Mouse (Mus musculus) T-cell, adult 2 months (primary cell): Measurements from ENCODE around the gene Fdx1.

Experiments
- DNase-seq: peaks from one replicate; pipeline ENCODE4 v3.0.0; 2022; ENCODE audit warnings: low spot score

The Fdx1 gene

DNA sequence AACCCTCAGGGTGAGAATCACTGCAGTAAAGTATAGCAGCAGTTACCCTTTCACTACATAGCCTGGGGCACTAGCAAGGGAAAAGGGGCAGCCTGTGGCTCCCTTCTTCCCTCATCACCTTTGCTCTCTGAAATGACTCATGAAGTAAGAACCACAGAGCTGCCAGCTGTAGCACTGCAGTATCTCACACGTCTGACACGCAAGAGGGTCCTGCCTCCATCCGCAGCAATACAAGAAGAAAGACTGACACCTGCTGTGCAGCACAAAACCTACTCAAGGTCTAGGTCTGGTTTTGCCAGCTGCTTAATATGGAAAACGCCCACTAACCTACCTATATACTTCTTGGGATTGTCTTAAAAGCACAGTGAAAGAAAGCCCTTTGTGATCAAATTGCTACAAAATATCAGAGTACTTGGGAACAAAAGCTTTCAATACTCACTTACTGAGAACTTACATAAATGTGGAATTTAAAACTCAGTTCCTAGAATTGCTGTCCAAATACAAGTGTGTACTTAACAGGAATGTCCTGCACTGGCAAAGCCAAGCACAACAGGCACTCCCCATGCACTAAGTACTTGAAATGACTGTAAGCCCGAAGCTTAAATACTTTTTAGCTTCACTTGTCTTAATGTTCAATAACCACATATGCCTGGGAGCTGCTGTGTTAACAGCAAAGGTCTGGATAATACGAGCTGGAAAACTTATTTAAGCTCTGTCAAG, 2.0 kb downstream of the Fdx1 start:
- DNase-seq = no peak

DNA sequence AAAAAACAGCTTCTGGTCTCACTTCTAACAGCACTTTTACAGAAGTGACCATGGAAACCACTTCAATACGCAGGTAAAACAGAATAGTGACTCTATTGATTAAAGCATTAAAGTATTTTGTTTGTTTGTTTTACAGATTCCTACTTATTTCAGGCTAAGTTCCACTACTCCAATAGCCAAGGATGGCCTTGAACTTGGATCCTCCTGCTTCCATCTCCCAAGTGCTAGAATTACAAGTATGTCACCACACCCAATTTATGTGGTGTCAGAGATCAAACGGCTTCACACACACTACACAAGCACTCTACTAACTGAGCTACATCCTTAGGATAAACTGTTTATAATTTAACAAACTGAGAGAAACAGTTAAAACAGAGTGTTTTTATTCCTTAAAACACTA, 3.0 kb downstream of the Fdx1 start:
- no peak for DNase-seq

DNA sequence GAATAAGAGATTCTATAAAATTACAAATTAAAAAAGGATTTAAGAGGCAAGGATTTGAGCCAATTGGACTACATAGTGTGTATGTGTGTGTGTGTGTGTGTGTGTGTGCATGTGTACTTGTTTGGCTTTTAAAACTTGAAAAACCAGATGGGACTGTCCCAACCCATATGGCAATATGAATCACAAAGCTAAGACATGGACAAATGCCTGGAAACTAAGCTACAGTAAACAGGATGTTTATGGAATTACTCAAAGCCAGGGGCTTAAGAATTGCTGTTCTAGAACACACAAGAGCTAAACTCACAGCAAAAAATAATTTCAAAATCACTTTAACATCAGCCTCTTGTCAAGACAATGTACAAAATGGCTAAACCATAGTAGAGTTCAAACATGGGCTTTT, 4.4 kb downstream of the Fdx1 start:
- no peak for DNase-seq

DNA sequence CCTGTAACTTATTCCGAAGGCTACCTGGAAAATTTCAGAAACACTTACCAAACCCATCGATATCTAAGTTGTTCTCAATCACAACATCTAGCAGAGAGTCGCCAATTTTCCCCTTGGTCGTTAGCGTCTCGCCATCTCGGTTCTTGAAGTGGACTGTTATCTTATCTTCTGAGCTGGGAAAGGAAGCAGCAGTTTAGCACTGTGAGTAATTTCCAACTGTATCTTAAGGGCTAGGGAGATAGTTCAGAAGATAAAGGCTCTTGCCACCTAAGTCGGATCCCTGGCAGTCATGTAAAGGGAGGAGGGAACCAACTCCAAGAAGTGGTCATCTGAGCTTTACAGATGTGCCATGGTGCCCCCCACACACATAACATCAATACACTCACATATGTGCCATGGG, 6.3 kb downstream of the Fdx1 start:
- no peak for DNase-seq

DNA sequence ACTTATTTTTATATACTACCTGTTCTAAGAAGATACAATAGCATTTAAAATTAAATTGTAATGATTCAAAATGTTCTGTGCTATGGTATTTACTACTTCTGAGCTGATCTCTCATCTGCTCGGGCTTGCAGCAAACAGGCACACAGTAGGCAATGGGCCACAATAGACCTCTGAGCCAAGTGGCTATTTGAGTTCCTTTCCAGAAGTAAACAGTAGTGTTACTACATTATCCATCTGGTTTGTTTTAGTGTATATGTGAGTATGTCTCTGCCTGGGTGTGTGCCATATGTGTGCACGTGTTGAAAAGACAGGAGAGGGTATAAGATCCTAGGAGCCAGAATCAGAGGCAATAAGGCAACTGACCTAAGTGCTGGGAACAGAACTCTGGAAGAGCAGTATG, 6.9 kb downstream of the Fdx1 start:
- DNase-seq = no peak

DNA sequence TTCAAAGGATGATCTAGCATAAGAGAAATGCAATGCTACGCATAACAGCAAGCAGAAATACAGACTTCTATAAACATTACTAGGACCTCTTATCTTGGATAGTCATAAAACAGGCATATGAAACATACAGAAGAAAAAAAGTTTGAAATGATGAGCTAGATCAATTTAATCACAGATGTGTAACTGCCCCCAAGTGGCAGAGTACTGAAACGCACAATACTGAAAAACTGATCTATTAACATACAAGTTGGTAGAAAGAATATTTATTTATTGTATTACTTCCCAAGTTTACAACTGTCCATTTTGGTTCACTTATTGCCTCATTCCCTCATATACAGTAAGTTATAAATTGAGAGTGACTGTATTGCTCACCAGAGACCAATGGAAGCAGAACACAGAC, 12.0 kb downstream of the Fdx1 start:
- DNase-seq = no peak

DNA sequence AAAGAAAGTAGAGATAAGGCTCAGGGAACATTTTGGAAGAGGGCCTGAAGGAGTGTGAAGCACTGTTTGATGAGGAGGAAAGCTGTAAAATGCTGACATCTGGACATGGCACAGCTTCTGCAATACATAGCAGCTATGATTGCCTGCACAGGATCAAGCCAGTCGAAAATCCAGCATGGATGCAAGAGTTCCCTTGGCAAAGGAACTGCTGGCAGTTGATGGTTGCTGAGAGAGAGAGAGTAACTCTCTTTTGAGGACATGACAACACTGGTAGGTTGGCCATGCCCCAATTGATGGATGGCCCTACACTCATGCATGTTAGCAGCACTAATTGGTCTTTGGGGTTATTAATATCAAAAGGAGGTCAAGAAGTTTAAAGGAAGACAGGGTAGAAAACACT, 12.7 kb downstream of the Fdx1 start:
- DNase-seq = no peak

DNA sequence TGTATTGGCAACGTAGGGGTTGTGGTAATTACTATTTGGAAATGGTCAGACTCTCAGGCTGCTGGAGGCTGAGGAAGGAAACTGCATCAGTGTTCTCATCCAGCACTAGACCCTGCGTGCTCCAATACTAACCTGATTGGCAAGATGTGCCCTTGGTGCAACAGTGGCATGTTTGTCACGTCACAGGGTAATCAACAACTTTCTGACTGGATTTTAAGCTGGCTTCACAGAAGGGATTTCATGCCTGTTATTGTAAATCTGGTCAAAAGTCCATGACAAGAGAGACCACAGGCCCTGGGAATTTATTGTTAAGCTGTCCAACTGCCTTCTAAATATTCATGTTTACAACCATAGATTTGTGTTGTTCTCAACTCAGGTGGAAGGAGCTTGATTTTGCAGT, 13.1 kb downstream of the Fdx1 start:
- no peak for DNase-seq

DNA sequence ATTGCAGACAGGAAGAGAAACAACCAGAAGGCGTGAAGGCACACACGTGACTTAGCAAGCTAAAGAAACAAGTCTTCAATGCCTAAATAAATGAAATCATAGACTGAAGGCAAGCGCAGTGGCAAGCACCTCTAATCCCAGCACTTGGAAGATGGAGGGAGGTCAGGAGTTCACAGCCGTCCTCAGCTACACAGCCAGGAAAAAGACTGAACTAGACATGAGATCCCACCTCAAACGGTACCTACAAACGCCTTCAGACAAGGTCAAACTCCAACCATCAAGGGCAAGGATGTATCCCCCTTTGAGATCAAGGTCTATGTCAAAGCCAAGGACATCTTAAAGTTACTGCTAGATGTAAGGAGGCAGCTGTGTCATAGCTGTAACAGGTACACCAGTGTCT, 19.4 kb downstream of the Fdx1 start:
- no peak for DNase-seq

DNA sequence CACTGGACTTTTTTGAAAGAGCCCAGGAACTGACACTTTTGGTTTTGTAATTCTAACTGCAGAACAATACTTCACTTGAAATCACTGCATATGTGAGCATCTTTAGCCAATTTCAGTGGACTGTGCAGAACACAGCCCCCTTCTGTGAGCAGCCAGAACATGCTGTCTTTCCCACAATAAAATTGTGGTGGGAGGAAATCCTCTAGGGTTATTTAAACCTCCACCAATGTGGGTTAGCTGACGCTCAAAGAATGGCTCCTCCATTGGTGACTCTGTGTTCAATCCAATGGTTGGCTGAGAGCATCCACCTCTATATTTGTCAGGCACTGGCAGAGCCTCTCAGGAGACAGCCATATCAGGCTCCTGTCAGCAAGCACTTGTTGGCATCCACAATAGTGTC, 28.7 kb downstream of the Fdx1 start:
- DNase-seq = no peak

DNA sequence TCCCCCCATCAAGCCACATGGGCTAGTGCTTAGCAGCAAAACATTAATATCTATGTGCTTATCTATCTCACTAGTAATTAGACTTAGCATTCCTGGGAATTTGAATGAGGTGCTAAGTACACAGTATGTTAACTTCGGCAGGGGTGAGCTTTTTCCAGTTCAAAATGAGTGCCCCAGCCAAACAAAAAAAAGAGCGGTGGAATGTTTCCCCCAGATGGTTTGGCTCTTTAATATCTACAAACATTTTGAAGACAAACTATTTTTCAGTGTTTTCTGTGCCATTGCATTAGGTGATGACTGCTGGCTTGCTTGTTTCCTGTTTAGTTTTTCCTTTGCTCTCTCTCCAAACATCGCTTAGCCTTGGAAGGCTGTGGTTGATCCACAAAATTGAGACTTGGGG, 31.4 kb downstream of the Fdx1 start:
- no peak for DNase-seq

DNA sequence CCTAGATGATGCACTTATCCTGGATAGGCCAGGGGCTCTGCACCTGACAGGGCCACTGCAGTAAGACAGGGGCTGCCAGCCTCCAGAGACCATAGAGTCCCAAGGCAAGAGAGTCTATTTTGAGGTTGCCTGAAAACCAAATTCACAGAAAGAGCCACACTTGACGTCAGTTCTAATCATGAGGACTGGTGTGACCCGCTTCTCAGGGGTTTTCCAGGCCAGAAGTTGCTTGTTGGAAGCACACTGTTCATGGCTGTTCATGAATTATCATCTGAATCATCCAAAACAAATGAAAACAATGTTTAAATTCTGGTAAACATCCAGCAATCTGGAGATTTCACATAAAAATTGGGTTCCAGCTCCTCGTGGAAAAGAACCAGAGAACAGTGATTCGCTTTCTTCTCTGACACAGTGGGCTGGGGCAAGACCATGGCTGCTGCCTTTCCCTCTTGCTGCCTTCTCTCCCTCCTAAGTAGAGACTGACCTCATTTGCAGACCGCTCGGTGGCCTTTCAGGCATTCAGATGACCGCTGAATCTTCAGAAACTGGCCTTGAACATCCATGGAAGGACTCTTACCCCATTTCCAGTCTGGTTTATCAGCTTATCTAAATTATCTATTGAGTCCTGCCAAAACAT, 32.2 kb downstream of the Fdx1 start:
- DNase-seq = no peak

DNA sequence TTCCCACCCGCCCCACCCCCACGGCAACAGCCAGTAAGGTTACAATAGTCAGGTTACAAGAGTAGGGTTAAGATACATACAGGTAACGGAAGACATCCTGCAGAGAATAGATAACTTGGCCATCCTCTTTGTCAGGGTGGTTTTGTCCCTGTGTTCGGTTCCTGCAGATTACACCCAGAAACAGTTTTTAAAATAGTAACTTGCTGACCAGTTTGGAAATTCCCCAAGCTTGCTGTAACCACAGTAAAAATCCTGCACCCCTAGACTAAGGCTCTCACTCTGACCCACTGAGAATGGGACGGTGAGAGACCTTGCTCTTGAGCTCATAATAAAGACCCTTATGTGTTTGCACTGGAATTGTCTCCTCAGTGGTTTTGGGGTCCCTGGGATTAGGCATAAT, 33.4 kb downstream of the Fdx1 start:
- DNase-seq = no peak

DNA sequence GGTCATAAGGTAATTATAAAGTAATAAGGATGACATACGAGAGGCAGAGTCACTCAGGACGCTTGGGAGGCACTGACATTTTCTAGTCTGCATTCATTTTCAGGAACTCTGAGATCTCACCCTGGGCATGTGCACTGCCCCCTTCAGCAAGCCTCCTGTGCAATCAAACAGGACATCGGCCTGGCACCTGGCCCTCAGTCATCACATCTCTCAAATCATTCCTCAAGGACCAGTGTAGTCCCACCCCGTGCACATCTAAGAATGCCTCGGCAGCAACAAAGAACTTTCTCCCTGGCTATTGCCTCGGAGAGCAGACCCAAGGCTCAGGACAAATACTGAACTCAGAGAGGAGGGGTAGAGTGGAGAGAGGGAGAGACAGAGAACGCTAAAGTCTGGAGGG, 34.7 kb downstream of the Fdx1 start:
- DNase-seq = no peak

DNA sequence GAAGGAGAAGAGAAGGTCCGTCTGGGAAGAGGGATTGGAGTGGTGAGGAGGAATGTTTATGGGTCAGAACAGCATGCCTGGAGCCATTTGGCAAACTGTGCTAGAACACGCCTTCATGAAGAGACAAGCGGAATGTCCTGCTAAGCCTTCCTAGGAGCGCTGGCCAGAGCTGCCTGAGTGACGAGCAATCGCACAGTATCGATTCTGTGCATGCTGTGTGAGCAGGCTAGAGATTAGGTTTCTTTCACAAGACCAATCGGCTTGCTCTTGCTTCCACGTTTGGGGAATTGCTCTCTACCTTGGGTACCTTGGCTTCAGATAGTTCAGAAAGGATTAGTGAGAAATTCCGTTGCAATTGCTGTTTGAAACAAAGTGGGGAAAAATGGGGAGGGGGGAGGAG, 35.2 kb downstream of the Fdx1 start:
- DNase-seq = no peak

DNA sequence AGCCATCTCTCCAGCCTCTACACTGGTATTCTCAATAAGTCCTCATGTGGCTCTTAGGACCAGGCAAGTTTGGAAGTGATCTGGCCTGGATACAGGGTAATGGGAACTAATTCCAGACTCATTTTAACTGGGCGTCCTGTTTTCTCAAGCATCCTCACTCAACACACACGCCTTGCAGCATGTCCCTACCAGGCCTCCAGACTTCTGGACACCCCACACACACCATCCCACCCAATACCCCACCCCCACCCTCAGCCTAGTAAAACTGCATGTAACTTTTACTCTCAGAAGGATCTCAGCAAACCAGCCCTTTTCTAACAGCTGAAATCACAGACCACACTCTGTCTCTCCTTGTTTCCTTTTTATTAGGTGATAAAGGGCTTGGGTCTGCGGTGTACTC, 35.7 kb downstream of the Fdx1 start:
- DNase-seq = no peak

DNA sequence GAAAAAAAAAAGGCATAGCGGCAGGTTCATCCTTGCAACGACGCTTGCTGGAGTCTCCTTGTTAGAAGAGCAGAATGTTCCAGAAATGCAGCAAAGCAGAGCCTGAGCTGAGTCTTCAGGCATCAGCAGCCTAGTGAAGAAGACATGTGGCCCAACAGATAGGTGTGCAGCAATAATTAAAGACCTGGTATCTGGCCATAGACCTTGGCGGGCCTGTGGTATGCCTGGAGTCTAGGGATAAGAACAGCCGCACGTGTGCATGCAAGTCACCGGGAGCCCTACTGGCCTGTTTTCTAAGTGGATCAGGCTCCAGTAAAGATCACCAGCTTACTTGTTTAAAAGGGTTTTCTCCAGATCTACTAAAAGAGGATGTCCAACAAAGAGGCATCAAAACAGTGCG, 36.7 kb downstream of the Fdx1 start:
- no peak for DNase-seq

DNA sequence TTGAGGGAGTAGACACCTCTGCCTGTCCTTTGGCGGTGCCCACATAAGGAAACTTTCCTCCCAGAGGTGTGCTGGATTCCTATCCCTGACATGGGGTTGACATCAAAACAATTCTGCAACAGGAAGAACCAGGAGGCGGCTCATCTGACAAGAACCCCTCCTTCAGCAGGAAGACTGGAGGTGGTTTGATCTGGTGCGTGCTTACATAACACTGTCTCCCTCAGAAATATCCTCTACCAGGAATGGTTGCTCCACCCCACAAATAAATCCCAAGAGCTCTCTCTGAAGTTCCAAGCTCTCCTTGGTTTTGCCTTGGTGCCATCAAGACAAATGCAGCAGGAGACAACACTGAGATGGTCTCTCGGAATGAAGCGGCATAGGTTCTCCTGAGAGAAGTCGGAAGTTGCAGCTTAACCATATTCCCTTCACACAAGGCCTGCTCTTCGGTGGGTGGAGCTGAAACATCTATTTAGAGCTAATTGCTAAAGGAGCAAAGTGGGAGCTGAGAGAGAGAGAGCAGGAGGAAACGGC, 38.7 kb downstream of the Fdx1 start:
- DNase-seq = no peak

DNA sequence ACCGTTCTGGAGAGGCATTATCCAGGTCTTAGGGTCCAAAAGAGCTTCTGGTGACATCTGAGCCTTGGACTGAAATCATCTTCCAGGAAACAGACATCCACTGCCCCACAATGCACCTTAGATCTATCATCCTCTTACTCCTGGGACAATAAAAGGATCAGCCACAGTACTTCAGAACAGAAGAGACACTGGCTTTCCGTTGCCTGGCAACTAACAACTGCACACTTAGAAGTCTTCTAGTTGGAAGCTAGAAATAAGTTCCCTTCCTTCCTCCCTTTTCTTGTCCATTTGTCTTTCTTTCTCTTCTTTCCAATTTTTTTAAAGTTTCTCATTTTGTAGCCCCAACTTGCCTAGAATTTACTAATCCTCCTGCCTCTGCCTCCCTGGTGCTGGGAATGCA, 40.6 kb downstream of the Fdx1 start:
- no peak for DNase-seq

DNA sequence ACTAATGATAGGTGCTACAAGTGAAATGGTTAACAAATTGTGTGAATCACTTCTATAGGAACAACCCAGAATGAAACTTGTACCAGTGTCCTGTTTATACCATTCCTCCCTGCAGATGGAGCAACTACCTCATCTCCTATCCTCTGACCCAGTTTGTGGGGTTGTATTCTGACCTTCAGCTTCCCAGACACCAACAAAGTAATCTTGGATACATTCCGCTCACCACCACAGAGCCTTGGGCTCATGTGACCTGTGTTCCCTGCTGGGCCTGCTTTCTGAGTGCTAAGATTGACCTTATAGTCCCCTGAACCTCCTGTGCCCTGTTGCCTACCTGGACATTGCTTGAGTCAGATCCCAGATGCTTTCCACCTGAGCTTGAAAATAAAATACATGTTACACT, 47.8 kb downstream of the Fdx1 start:
- no peak for DNase-seq

DNA sequence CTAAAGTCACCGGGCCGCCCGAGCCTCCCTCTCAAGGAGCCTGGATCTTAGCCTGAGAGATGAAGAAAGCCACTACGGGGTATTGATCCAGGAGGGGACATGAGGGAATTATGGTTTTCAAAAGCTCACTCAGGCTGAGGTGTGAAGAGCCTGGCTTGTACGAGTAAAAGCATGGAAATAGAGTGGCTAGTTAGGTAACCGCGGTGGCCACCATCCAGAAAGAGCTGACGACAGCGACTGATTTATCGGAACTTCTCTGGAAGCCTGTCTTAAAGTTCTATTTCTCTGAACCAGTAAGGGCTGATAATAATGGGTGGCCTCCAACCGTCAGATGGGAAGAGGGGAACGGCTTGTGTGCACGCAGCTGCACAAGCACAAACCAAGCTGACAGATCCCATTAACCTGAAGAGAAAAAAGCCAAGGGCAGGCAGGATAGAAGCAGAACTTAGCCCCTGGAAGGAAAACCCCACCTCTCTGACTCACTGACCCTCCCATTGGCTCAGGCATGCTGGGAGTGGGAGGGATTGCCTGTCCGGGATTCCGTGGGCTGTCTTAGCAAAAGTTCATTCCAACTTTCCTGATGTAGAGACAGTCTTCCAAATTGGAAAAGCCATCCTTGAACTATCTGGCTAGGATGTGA, 48.8 kb downstream of the Fdx1 start:
- no peak for DNase-seq

DNA sequence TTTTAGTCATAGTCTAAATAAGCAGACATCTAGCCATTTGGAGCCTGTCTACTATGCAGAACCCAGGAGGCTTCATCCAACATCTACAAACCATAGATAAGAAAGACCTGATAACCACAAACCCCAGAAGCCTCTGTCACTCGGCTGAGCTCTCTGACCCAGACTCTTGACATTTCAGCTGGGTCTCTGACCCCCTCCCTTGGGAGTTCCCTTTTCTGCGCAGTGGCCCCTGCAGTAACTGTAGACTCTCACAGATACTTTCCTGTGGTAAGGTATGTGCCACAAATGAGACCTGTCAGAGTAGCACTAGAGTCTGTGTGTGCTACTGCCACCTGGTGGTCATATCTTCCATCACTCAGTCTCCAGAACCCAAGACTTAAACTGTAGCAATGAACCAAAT, 54.5 kb downstream of the Fdx1 start:
- peak; percentile 37 for DNase-seq

DNA sequence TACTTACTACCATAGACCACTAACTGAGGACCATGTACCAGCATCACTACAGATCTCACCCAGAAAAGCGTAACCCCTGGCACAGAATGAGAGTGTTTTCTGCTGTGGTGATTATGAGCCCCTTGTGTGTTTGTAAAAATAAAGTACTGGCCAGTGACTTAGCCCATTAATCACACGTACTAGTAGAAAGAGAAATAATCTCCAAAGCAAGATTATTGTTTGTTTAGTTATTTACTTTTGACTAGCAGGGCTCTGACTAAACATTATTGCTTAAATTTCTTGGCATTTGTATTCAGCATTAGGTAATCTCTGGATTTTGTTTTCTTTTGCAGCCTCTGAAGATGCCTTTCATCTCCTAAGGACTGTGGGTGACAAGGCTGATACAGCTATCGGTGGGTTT, 55.1 kb downstream of the Fdx1 start:
- no peak for DNase-seq

DNA sequence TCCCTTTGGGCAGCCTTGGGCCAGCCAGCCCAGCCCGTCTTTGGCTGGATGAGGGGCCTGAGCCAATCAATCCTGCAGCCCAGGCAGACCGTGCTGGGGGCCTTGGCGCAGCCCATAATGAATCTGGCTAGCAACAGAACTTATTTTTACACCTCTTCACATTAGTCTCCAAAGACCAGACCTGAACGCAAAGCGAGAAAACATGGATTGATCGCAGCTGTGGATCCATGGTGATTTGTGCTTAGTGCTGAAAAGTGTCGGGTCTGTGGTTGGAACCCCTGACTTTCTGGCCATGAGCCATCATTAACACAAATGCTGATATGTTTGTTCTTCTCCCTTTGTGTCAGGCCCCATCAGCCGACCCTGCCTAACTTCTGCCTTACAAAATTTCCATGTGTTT, 56.4 kb downstream of the Fdx1 start:
- no peak for DNase-seq
